Mouse (Mus musculus): Measurements from ENCODE around the gene Setd7. TPM values are rescaled to one million over a fixed set of nuclear protein-coding genes. Genes with fewer than 3 reads are reported as not detected.

Setd7 gene
- polyA plus RNA-seq, 1 experiment from 2014 or later = 3.0 TPM

DNA sequence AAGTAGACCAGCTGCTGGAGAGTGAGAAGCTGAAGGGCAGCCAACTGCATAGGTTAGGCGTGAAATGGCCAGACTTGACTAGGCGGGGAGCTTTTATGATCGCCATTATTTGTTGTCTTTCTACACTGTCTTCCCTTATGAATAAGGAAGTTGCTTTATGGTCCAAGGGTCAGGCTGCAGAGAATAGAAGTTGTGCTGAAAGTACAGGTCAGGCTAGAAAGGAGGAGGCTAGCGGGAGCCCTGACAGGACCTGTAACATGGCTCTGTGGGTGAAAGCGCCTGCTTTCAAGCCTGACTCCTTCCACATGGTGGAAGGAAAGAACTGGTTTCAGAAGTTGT lies 28.4 kb downstream of the Setd7 start:
- 0 out of 2 replicates have a peak overlapping the region, but pooled peaks have one; percentile 26 for H3K4me2 ChIP-seq
- no peak overlapping the region for H3K4me3 ChIP-seq (replicated peaks)
- 36% methylated on average over 5 of the region's 5 CpGs for WGBS
- no peaks in the 10 kb centered on the region for H3K9me3 ChIP-seq (replicated peaks)
- H3K27me3 ChIP-seq = no peaks in the 10 kb centered on the region
- no peak; the same call in 1 of the 2 replicates for ATAC-seq (replicated peaks; ENCODE audit: low FRiP score)
- H3K27ac ChIP-seq = peak overlapping the region; percentile 83
- H3K4me1 ChIP-seq = peaks cover 34% of the 10 kb centered on the region
- peaks cover 76% of the 10 kb centered on the region for H3K36me3 ChIP-seq
- H3K9ac ChIP-seq = no peak overlapping the region

DNA sequence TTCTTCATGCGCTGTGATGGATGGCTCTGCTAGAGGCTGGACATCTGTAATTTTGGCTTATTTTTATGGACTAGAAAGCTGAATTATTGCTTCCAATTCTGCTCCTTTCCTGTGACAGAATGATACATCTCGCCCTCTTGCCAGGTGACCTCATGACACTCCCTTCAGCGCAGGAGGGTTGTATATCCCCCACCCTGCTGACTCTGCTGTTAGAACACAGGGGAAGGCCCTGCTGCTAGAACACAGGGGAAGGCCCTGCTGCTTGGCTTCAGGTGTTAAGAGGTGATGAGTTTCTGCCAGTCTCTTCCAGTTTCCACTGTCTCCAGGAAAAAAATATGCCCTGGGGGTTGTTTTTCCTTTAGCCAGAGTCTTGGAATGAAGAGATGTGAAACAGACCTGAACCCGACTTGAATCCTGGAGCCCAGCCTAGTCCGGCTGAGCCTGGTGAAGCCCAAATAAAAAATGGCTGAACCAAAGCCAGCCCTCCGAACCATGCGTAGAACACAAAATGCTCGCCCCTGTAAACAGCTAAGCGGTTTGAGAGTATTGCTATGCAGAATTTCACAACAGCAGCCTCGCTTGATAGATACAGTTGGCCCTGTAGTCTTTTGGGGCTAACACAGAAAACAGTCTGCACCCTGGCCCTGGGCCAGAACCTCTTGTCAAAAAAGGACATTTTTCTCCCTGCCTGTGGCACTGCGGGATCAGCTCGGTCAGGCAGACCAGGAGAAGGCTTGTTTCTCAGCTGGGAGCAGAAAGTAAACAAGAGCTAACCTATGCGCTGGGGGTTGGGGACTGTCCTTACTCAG lies 29.0 kb downstream of the Setd7 start:
- Histone ChIP-seq H3K4me3 (replicated peaks) (no peak overlapping the region), H3K4me2 (peak overlapping the region; percentile 26; the same call in 1 of the 2 replicates), H3K27ac (peak overlapping the region; percentile 83), H3K27me3 (no peaks in the 10 kb centered on the region), H3K9ac (no peak overlapping the region), H3K36me3 (peaks cover 78% of the 10 kb centered on the region), H3K4me1 (peaks cover 34% of the 10 kb centered on the region), H3K9me3 (replicated peaks) (no peaks in the 10 kb centered on the region)
- ATAC-seq (replicated peaks; ENCODE audit: low FRiP score) = peak; percentile 86
- WGBS = 43% methylated on average over 13 of the region's 13 CpGs

DNA sequence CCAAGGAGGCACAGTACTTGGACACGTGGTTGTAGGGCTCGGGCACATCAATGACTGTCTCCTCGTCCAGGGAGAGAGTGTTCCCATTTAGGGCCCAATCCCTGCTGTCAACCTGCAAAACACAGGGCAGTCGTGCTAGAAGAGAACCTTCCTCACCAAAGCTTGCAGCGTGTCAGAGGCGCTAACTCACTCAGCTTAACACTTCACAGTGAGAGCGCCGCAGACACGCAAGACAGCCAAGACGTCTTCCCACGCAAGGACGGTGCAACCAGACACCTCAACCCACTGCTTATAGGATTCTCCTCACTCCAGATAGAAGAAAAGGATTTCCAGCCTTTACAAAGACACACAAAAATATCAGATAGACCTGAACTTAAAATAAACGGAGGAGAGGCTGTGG lies 33.8 kb downstream of the Setd7 start:
- Histone ChIP-seq H3K4me3 (replicated peaks) (no peak overlapping the region), H3K36me3 (peaks cover 88% of the 10 kb centered on the region), H3K4me1 (peaks cover 10% of the 10 kb centered on the region), H3K9me3 (replicated peaks) (no peaks in the 10 kb centered on the region), H3K4me2 (no peak overlapping the region), H3K27ac (no peak overlapping the region), H3K27me3 (no peaks in the 10 kb centered on the region), H3K9ac (no peak overlapping the region)
- ATAC-seq (replicated peaks; ENCODE audit: low FRiP score) = no peak
- WGBS = 83% methylated on average over 13 of the region's 13 CpGs

DNA sequence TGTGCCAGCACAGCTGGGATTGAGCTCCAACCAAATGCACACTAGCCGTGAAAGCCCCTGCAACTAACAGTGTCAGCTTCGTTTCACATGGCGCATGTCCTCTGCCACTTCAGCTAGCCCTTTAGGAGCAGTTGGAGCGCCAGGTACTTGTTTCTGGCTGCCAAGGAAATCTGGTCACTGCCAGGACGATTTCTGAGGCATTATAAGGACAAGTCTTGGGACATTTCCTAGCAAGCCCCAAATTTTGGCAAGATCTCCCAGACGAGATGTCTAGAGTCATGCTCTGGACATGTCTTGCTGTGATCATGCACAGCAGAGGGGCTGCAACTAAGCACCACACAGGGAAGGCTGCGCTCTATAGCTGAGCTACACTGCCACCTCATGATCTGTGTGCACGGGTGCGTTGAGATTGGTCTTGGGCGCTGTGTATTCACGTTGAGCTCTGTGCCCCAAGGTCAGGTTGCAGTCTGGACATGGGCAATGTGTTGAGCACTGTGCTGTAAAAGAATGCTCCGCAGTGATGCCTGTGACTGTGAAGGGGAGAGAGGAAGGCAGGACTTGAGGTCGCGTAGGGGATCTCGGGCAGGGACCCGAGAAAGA lies 35.4 kb downstream of the Setd7 start:
- no peak for ATAC-seq (replicated peaks; ENCODE audit: low FRiP score)

DNA sequence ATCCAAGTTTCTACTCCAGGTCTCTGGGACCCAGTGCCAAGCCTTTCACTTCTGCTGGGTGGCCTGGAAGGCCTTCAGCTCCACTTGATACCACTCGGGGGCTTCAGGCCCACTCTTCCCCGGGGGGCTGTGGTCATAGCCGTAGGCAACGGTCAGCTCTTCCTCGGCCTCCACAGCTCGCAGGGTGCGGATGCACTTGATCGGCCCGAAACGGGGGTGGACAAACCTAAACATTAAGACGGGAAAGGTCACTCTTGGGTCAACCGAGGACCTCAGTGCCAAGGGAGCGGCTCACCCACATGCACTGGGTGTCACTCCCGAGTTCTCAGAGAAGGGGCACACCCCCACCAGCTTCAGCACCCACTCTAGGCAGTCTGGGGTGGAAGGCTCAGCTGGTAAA lies 39.4 kb downstream of the Setd7 start:
- no peak overlapping the region for H3K4me3 ChIP-seq (replicated peaks)
- no peaks in the 10 kb centered on the region for H3K27me3 ChIP-seq
- H3K4me1 ChIP-seq = peaks cover 13% of the 10 kb centered on the region; the same call in 1 of the 2 replicates
- WGBS = 70% methylated on average over 14 of the region's 14 CpGs
- H3K9ac ChIP-seq = no peak overlapping the region
- H3K27ac ChIP-seq = no peak overlapping the region
- no peak overlapping the region for H3K4me2 ChIP-seq
- no peaks in the 10 kb centered on the region for H3K9me3 ChIP-seq (replicated peaks)
- no peak for ATAC-seq (replicated peaks; ENCODE audit: low FRiP score)
- H3K36me3 ChIP-seq = peaks cover 63% of the 10 kb centered on the region

More for the DNA sequence above, 35.4 kb downstream of the Setd7 start:
- H3K4me1 ChIP-seq = no peaks in the 10 kb centered on the region
- no peak overlapping the region for H3K4me3 ChIP-seq (replicated peaks)
- no peaks in the 10 kb centered on the region for H3K27me3 ChIP-seq
- no peaks in the 10 kb centered on the region for H3K9me3 ChIP-seq (replicated peaks)
- WGBS = 82% methylated on average over 16 of the region's 16 CpGs
- H3K4me2 ChIP-seq = no peak overlapping the region
- no peak overlapping the region for H3K27ac ChIP-seq
- no peak overlapping the region for H3K9ac ChIP-seq
- peaks cover 86% of the 10 kb centered on the region for H3K36me3 ChIP-seq

DNA sequence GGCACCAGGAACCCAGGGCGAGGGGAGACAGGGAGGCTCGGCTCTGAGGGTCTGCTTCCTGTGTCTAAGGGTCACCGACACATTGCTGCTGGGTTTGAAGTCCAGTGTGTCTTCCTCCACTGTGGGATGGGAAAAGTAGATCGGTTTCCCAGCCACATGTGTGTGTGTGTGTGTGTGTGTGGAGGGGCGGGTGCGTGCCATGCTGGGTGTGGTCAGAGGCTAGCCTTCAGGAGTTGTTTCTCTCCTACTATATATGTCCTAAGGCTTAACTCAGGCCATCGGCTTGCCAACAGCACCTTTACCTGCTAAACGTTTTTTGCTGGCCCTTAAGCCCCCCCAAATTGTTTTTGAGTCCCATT lies 41.9 kb downstream of the Setd7 start:
- Histone ChIP-seq H3K9me3 (replicated peaks) (no peaks in the 10 kb centered on the region), H3K4me1 (peaks cover 13% of the 10 kb centered on the region; the same call in 1 of the 2 replicates), H3K9ac (no peak overlapping the region), H3K27ac (0 out of 2 replicates have a peak overlapping the region, but pooled peaks have one; percentile 30), H3K4me3 (replicated peaks) (no peak overlapping the region), H3K4me2 (no peak overlapping the region), H3K27me3 (no peaks in the 10 kb centered on the region), H3K36me3 (peaks cover 38% of the 10 kb centered on the region)
- peak; percentile 6; the same call in 1 of the 2 replicates for ATAC-seq (replicated peaks; ENCODE audit: low FRiP score)
- 62% methylated on average over 8 of the region's 8 CpGs for WGBS

DNA sequence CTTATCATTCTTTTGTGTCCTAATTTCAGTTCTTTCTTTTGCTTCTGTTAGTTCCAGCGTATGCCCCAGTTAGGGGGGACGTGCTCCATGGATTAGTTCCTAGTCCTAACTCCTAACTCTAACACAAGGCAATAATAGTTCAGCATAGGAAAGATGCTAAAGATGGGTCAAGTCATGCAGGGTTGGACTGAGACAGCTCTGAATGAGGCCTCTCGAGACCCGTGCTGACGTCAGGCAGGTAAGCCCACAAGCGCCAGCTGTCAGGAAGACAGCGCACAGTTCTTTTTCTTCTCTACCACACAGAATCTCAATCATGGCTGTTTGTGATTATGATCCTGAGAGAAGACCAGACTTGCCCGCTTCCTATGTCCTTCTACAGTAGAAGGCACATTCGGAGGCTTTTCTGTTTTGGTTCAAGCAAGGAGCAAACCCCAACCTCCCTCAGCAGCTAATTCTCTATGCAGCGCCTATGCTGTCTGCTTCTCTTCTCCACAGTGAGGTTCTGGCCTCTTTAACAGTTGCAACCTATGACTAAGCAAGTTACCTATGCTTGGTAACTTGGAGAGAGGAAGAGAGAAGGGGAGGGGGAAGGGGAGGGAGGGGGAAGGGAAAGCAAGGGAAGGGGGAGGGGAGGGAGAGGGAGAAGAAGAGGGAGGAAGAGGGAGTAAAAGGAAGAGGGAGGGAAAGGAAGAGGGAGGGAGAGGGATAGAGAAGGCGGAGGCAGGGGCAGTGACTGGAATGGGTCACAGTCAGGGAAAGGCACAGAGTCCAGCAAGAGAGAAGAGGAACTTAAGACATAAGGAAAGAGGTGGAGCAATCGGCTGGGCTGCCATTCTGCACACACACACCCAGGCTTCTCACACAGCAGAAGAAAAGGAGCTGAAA lies 42.6 kb downstream of the Setd7 start:
- WGBS = 71% methylated on average over 12 of the region's 12 CpGs
- peaks cover 13% of the 10 kb centered on the region; the same call in 1 of the 2 replicates for H3K4me1 ChIP-seq
- H3K9me3 ChIP-seq (replicated peaks) = no peaks in the 10 kb centered on the region
- ATAC-seq (replicated peaks; ENCODE audit: low FRiP score) = peak; percentile 40; the same call in 1 of the 2 replicates
- no peak overlapping the region for H3K4me2 ChIP-seq
- H3K4me3 ChIP-seq (replicated peaks) = no peak overlapping the region
- peaks cover 32% of the 10 kb centered on the region for H3K36me3 ChIP-seq
- no peaks in the 10 kb centered on the region for H3K27me3 ChIP-seq
- no peak overlapping the region for H3K9ac ChIP-seq
- 0 out of 2 replicates have a peak overlapping the region, but pooled peaks have one; percentile 52 for H3K27ac ChIP-seq

DNA sequence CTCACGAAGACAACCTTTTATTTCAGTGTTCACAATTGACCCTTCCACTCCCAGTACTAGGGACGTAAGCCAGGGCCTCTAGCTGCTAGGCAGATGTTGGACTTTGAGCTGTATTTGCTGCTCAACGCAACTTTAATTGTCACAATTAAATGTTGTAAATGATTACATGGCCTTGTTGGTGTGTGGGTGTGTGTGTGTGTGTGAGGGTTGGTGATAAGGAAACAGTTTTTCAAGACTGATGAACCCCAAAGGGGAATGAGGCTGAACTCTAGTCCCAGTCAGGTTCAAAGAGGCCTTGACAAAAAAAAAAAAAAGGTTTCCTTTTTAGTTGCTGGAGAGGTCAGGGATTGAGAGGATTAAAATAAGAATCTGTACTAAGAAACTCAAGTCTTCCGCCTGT lies 43.2 kb downstream of the Setd7 start:
- Histone ChIP-seq H3K4me3 (replicated peaks) (no peak overlapping the region), H3K9me3 (replicated peaks) (no peaks in the 10 kb centered on the region), H3K4me2 (no peak overlapping the region), H3K36me3 (peaks cover 25% of the 10 kb centered on the region), H3K27ac (0 out of 2 replicates have a peak overlapping the region, but pooled peaks have one; percentile 52), H3K27me3 (no peaks in the 10 kb centered on the region), H3K9ac (no peak overlapping the region), H3K4me1 (peaks cover 13% of the 10 kb centered on the region; the same call in 1 of the 2 replicates)
- ATAC-seq (replicated peaks; ENCODE audit: low FRiP score) = no peak
- WGBS = 59% methylated on average over 4 of the region's 4 CpGs

DNA sequence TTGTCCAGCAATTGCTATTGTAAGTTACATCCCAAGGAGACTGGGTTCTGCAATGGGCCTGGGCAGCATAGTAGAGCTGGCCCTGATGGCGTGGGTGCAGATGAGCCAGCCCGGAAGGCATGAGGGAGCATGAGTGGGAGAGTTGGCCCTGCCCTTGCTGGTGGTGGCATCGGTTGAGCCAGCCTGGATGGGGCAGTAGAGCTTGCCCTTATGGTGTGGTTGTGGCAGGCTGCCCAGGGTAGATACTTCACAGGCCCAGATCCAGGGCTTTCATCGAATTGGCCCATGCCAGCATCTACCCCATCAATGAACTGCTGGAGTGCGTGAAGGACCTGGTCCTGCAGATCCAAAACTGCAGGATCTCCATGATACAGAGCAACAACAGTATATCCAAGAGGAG lies 48.7 kb downstream of the Setd7 start:
- Histone ChIP-seq H3K9ac (no peak overlapping the region), H3K36me3 (no peaks in the 10 kb centered on the region), H3K4me2 (no peak overlapping the region), H3K4me1 (no peaks in the 10 kb centered on the region), H3K4me3 (replicated peaks) (no peak overlapping the region), H3K9me3 (replicated peaks) (no peaks in the 10 kb centered on the region), H3K27me3 (no peaks in the 10 kb centered on the region; the same call in 1 of the 2 replicates), H3K27ac (no peak overlapping the region)
- 94% methylated on average over 5 of the region's 5 CpGs for WGBS
- no peak for ATAC-seq (replicated peaks; ENCODE audit: low FRiP score)

DNA sequence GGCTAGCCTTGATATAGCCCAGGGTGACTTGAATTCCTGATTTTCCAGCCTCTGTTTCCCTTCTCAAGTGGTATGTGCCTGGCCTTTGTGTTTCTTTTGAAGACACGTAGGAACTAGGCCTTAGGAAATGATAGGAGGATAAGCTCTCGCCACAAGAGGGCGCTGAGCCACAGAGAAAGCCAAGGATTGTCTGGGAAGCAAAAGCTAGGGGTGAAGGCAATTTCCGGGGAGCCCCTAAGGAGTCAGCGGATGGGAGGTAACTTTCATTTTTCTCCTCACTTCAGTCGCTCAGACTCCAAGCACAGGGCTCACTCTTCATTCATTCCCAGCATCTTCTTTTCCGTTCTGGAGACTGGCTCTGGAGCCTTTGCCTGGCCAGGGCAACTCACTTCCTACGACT lies 49.8 kb downstream of the Setd7 start:
- no peaks in the 10 kb centered on the region for H3K36me3 ChIP-seq
- no peaks in the 10 kb centered on the region for H3K9me3 ChIP-seq (replicated peaks)
- peak overlapping the region; percentile 41 for H3K4me2 ChIP-seq
- WGBS = 28% methylated on average over 8 of the region's 8 CpGs
- 0 out of 2 replicates have a peak overlapping the region, but pooled peaks have one; percentile 16 for H3K4me3 ChIP-seq (replicated peaks)
- no peak overlapping the region for H3K27ac ChIP-seq
- H3K9ac ChIP-seq = no peak overlapping the region
- H3K27me3 ChIP-seq = no peaks in the 10 kb centered on the region; the same call in 1 of the 2 replicates
- no peaks in the 10 kb centered on the region for H3K4me1 ChIP-seq
- peak; percentile 64; the same call in 1 of the 2 replicates for ATAC-seq (replicated peaks; ENCODE audit: low FRiP score)

DNA sequence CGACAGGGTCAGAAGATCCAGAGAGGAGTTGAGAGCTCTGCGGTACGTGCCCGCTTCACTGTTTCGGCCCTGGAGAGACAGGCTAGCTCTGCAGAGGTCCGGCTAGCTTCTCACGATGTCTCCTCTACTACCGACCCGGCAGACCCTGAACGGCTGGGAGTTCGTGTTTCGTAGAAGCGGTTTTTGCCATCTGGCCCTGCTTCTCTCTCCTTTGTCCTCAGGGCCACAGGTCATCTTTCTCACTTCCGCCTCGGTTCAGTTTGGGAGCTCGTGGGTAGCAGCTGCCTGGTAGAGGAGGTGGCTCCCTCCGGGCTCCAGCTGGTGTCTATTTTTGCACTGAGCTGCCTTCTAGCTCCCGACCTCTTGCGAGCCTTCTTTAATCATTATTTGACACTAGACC lies 55.2 kb downstream of the Setd7 start:
- Histone ChIP-seq H3K9me3 (replicated peaks) (no peaks in the 10 kb centered on the region), H3K36me3 (no peaks in the 10 kb centered on the region), H3K9ac (no peak overlapping the region), H3K27ac (no peak overlapping the region), H3K27me3 (no peaks in the 10 kb centered on the region; the same call in 1 of the 2 replicates), H3K4me1 (0 out of 2 replicates have a peak, but pooled peaks cover 5% of the 10 kb centered on the region), H3K4me3 (replicated peaks) (no peak overlapping the region), H3K4me2 (no peak overlapping the region)
- 42% methylated on average over 19 of the region's 19 CpGs for WGBS
- no peak for ATAC-seq (replicated peaks; ENCODE audit: low FRiP score)

Measured in kidney, embryonic 15.5 days (tissue).